Comparison of ENCODE assay signal across 8 mouse cellular contexts in genomic region chr11:77765459-77765777, GRCm38 (mm10). TPM values are rescaled to one million over a fixed set of nuclear protein-coding genes. Genes with fewer than 3 reads are reported as not detected.
DNase-seq lines count a peak whose midpoint lies in the region; ATAC-seq lines count a peak whose summit lies in the region.

No protein-coding gene starts in this region.

- no peaks in the 10 kb centered on the region for H3K9me3 ChIP-seq in hindbrain, embryonic 10.5 days
- H3K9me3 ChIP-seq in hindbrain, embryonic 11.5 days (ENCODE audit: control insufficient read depth, low read length) = no peaks in the 10 kb centered on the region
- no peaks in the 10 kb centered on the region for H3K9me3 ChIP-seq in forebrain, embryonic 10.5 days
- H3K9me3 ChIP-seq in kidney, embryonic 14.5 days (ENCODE audit: control insufficient read depth, low read length) = no peaks in the 10 kb centered on the region
- no peaks in the 10 kb centered on the region for H3K9me3 ChIP-seq in midbrain, embryonic 16.5 days (replicated peaks; ENCODE audit: control insufficient read depth, low read length, poor library complexity, severe bottlenecking)

- H3K4me3 ChIP-seq in hindbrain, embryonic 10.5 days = peak overlapping the region; percentile 98
- no peak overlapping the region; the same call in 1 of the 2 replicates for H3K4me3 ChIP-seq in hindbrain, embryonic 11.5 days (ENCODE audit: low read depth, low read length)
- 0 out of 2 replicates have a peak overlapping the region, but pooled peaks have one; percentile 95 for H3K4me3 ChIP-seq in forebrain, embryonic 10.5 days
- H3K4me3 ChIP-seq in kidney, embryonic 14.5 days (ENCODE audit: low read length) = no peak overlapping the region
- H3K4me3 ChIP-seq in midbrain, embryonic 16.5 days (ENCODE audit: low read depth, low read length) = no peak overlapping the region

- peaks cover 54% of the 10 kb centered on the region for H3K4me1 ChIP-seq in hindbrain, embryonic 10.5 days (replicated peaks)
- H3K4me1 ChIP-seq in hindbrain, embryonic 11.5 days (replicated peaks; ENCODE audit: control insufficient read depth, insufficient read depth, low read length) = peaks cover 16% of the 10 kb centered on the region
- peaks cover 51% of the 10 kb centered on the region for H3K4me1 ChIP-seq in forebrain, embryonic 10.5 days
- peaks cover 41% of the 10 kb centered on the region for H3K4me1 ChIP-seq in kidney, embryonic 14.5 days (ENCODE audit: control insufficient read depth, insufficient read depth, low read length)
- H3K4me1 ChIP-seq in midbrain, embryonic 16.5 days (ENCODE audit: control insufficient read depth, insufficient read depth, low read length) = peaks cover 35% of the 10 kb centered on the region

- DNase-seq in hindbrain, embryonic 10.5 days (ENCODE audit: low spot score) = no peak
- no peak for DNase-seq in hindbrain, embryonic 11.5 days (ENCODE audit: low spot score)
- no peak for DNase-seq in forebrain, embryonic 10.5 days (ENCODE audit: extremely low spot score, low spot score)
- DNase-seq in ovary, adult 18-20 months (ENCODE audit: low spot score) = no peak
- DNase-seq in frontal cortex, postnatal 10 days (ENCODE audit: low spot score in 2 of 2) = no peak
- no peak for DNase-seq in thymus, postnatal 0 days (ENCODE audit: low spot score)

- H3K9ac ChIP-seq in hindbrain, embryonic 11.5 days (ENCODE audit: low read depth, low read length) = no peak overlapping the region
- H3K9ac ChIP-seq in kidney, embryonic 14.5 days (ENCODE audit: low read depth, low read length) = peak overlapping the region; percentile 12; the same call in 1 of the 2 replicates
- peak overlapping the region; percentile 34; the same call in 1 of the 2 replicates for H3K9ac ChIP-seq in midbrain, embryonic 16.5 days (ENCODE audit: low read depth, low read length)

- H3K4me2 ChIP-seq in hindbrain, embryonic 11.5 days (replicated peaks; ENCODE audit: low read depth, low read length) = no peak overlapping the region
- H3K4me2 ChIP-seq in kidney, embryonic 14.5 days (replicated peaks; ENCODE audit: low read depth, low read length) = peak overlapping the region; percentile 87; the same call in 1 of the 2 replicates
- H3K4me2 ChIP-seq in midbrain, embryonic 16.5 days (ENCODE audit: low read length) = peak overlapping the region; percentile 97

- WGBS in hindbrain, embryonic 10.5 days = 31% methylated on average over 4 of the region's 4 CpGs
- 49% methylated on average over 4 of the region's 4 CpGs for WGBS in hindbrain, embryonic 11.5 days
- WGBS in forebrain, embryonic 10.5 days = 53% methylated on average over 4 of the region's 4 CpGs
- WGBS in kidney, embryonic 14.5 days = 44% methylated on average over 4 of the region's 4 CpGs
- 60% methylated on average over 4 of the region's 4 CpGs for WGBS in midbrain, embryonic 16.5 days

- H3K27ac ChIP-seq in hindbrain, embryonic 10.5 days = peak overlapping the region; percentile 62; the same call in 1 of the 2 replicates
- no peak overlapping the region for H3K27ac ChIP-seq in hindbrain, embryonic 11.5 days (ENCODE audit: low read depth, low read length)
- H3K27ac ChIP-seq in forebrain, embryonic 10.5 days = 0 out of 2 replicates have a peak overlapping the region, but pooled peaks have one; percentile 3
- peak overlapping the region; percentile 78; the same call in 1 of the 2 replicates for H3K27ac ChIP-seq in kidney, embryonic 14.5 days (ENCODE audit: low read depth, low read length)
- no peak overlapping the region for H3K27ac ChIP-seq in midbrain, embryonic 16.5 days (ENCODE audit: low read length)

- no peaks in the 10 kb centered on the region for H3K36me3 ChIP-seq in hindbrain, embryonic 10.5 days
- H3K36me3 ChIP-seq in hindbrain, embryonic 11.5 days (ENCODE audit: control insufficient read depth, insufficient read depth, low read length) = no peaks in the 10 kb centered on the region
- H3K36me3 ChIP-seq in forebrain, embryonic 10.5 days (replicated peaks) = no peaks in the 10 kb centered on the region
- no peaks in the 10 kb centered on the region for H3K36me3 ChIP-seq in kidney, embryonic 14.5 days (ENCODE audit: control insufficient read depth, insufficient read depth, low read length)
- no peaks in the 10 kb centered on the region for H3K36me3 ChIP-seq in midbrain, embryonic 16.5 days (ENCODE audit: control insufficient read depth, insufficient read depth, low read length)

- peaks cover 15% of the 10 kb centered on the region for H3K27me3 ChIP-seq in hindbrain, embryonic 10.5 days (ENCODE audit: insufficient read depth, poor library complexity, severe bottlenecking)
- no peaks in the 10 kb centered on the region; the same call in 1 of the 2 replicates for H3K27me3 ChIP-seq in hindbrain, embryonic 11.5 days (ENCODE audit: control insufficient read depth, insufficient read depth, low read length)
- peaks cover 45% of the 10 kb centered on the region for H3K27me3 ChIP-seq in forebrain, embryonic 10.5 days (ENCODE audit: poor library complexity, severe bottlenecking)
- H3K27me3 ChIP-seq in kidney, embryonic 14.5 days (ENCODE audit: control insufficient read depth, insufficient read depth, low read length) = no peaks in the 10 kb centered on the region
- H3K27me3 ChIP-seq in midbrain, embryonic 16.5 days (ENCODE audit: control insufficient read depth, insufficient read depth, low read depth, low read length) = no peaks in the 10 kb centered on the region

- ATAC-seq in hindbrain, embryonic 11.5 days (ENCODE audit: low FRiP score) = no peak
- no peak for ATAC-seq in kidney, embryonic 14.5 days (ENCODE audit: low FRiP score, low TSS enrichment)
- ATAC-seq in midbrain, embryonic 16.5 days = no peak

RNA-seq across cellular contexts. Expression of gene Myo18a, which starts 2.4 kb away (rescaled TPM):
- 29.7 and 32.9 TPM in 2 replicates for polyA plus RNA-seq in hindbrain, embryonic 10.5 days (2016; fragmentation: Nextera tagmentation; extraction: Ambion mirVana)
- polyA plus RNA-seq in hindbrain, embryonic 11.5 days (2014; fragmentation: Nextera tagmentation; extraction: Ambion mirVana) = 22.7 and 29.2 TPM in 2 replicates
- polyA plus RNA-seq in forebrain, embryonic 10.5 days (2016; fragmentation: Nextera tagmentation; extraction: Ambion mirVana) = 25.9 and 26.4 TPM in 2 replicates
- 19.1 and 21.1 TPM in 2 replicates for polyA plus RNA-seq in kidney, embryonic 14.5 days (2014; fragmentation: Nextera tagmentation; extraction: Ambion mirVana)
- 46.8 and 55.4 TPM in 2 replicates for polyA plus RNA-seq in midbrain, embryonic 16.5 days (2015; fragmentation: Nextera tagmentation; extraction: Ambion mirVana)
- 25.5 and 27.5 TPM in 2 replicates for polyA plus RNA-seq in thymus, postnatal 0 days (2015; fragmentation: Nextera tagmentation; extraction: Ambion mirVana)

RNA-seq across cellular contexts. Expression of gene Gm10277, which starts 22.1 kb away (rescaled TPM):
- 1.5 and 2.0 TPM in 2 replicates for polyA plus RNA-seq in hindbrain, embryonic 10.5 days (2016; fragmentation: Nextera tagmentation; extraction: Ambion mirVana)
- 0.74 and 0.96 TPM in 2 replicates for polyA plus RNA-seq in hindbrain, embryonic 11.5 days (2014; fragmentation: Nextera tagmentation; extraction: Ambion mirVana)
- 0.92 and 1.2 TPM in 2 replicates for polyA plus RNA-seq in forebrain, embryonic 10.5 days (2016; fragmentation: Nextera tagmentation; extraction: Ambion mirVana)
- 0.92 and 1.4 TPM in 2 replicates for polyA plus RNA-seq in kidney, embryonic 14.5 days (2014; fragmentation: Nextera tagmentation; extraction: Ambion mirVana)
- 2.0 and 2.5 TPM in 2 replicates for polyA plus RNA-seq in midbrain, embryonic 16.5 days (2015; fragmentation: Nextera tagmentation; extraction: Ambion mirVana)
- 0.39 and 1.1 TPM in 2 replicates for polyA plus RNA-seq in thymus, postnatal 0 days (2015; fragmentation: Nextera tagmentation; extraction: Ambion mirVana)

RNA-seq across cellular contexts. Expression of gene Cryba1, which starts 40.3 kb away (rescaled TPM):
- polyA plus RNA-seq in hindbrain, embryonic 10.5 days (2016; fragmentation: Nextera tagmentation; extraction: Ambion mirVana) = 1.6 and 2.2 TPM in 2 replicates
- polyA plus RNA-seq in hindbrain, embryonic 11.5 days (2014; fragmentation: Nextera tagmentation; extraction: Ambion mirVana) = 2.7 and 4.0 TPM in 2 replicates
- polyA plus RNA-seq in forebrain, embryonic 10.5 days (2016; fragmentation: Nextera tagmentation; extraction: Ambion mirVana) = 0.21 and 0.73 TPM in 2 replicates
- not detected in 2 replicates for polyA plus RNA-seq in kidney, embryonic 14.5 days (2014; fragmentation: Nextera tagmentation; extraction: Ambion mirVana)
- polyA plus RNA-seq in midbrain, embryonic 16.5 days (2015; fragmentation: Nextera tagmentation; extraction: Ambion mirVana) = 0.24 and 0.47 TPM in 2 replicates
- 0.79 TPM in 1 of 2 replicates, not detected in the other for polyA plus RNA-seq in thymus, postnatal 0 days (2015; fragmentation: Nextera tagmentation; extraction: Ambion mirVana)

Comparison
In these comparisons a context has a peak if more than half of its experiments do, and no peak if none do; other contexts are left out.
1. H3K27ac ChIP-seq: peak in hindbrain, embryonic 10.5 days (single experiment), forebrain, embryonic 10.5 days (single experiment) and kidney, embryonic 14.5 days (single experiment); none in hindbrain, embryonic 11.5 days (single experiment) and midbrain, embryonic 16.5 days (single experiment).
2. H3K4me3 ChIP-seq: peak in hindbrain, embryonic 10.5 days (single experiment) and forebrain, embryonic 10.5 days (single experiment); none in hindbrain, embryonic 11.5 days (single experiment), kidney, embryonic 14.5 days (single experiment) and midbrain, embryonic 16.5 days (single experiment).